Mouse (Mus musculus) forebrain, embryonic 16.5 days (tissue): ENCODE results near the gene Dcdc2a. TPM values are rescaled to one million over a fixed set of nuclear protein-coding genes. Genes with fewer than 3 reads are reported as not detected.

ENCODE experiments used
- ATAC-seq: fragments of 200-750 bp; cut with Nextera tagmentation; 2 replicates; pipeline ENCODE4 v1.8.0; 2017; ENCODE audit warnings: mild to moderate bottlenecking, moderate library complexity
- H3K27ac ChIP-seq: fragments of 300-500 bp; sonication (generic); 2 replicates; pipeline ENCODE4 v1.5.1; 2014; ENCODE audit warnings: low read length, control low read depth
- H3K27me3 ChIP-seq: fragments of 300-500 bp; sonication (generic); replicated peaks from 2 replicates; pipeline ENCODE4 v1.6.1; 2014; ENCODE audit warnings: low read length; ENCODE audit not compliant: control insufficient read depth, insufficient read depth
- H3K36me3 ChIP-seq: fragments of 300-500 bp; sonication (generic); 2 replicates; pipeline ENCODE4 v1.6.1; 2014; ENCODE audit not compliant: control insufficient read depth, insufficient read depth
- H3K4me1 ChIP-seq: fragments of 300-500 bp; sonication (generic); replicated peaks from 2 replicates; pipeline ENCODE4 v1.6.1; 2014; ENCODE audit warnings: low read length; ENCODE audit not compliant: control insufficient read depth, insufficient read depth
- H3K4me2 ChIP-seq: fragments of 300-500 bp; sonication (generic); 2 replicates; pipeline ENCODE4 v1.6.1; 2014; ENCODE audit warnings: mild to moderate bottlenecking, low read length, control low read depth
- H3K4me3 ChIP-seq: fragments of 300-500 bp; sonication (generic); replicated peaks from 2 replicates; pipeline ENCODE4 v1.5.1; 2014; ENCODE audit warnings: mild to moderate bottlenecking, low read length, control low read depth
- H3K9ac ChIP-seq: fragments of 300-500 bp; sonication (generic); replicated peaks from 2 replicates; pipeline ENCODE4 v1.6.1; 2014; ENCODE audit warnings: low read depth, low read length, control low read depth
- H3K9me3 ChIP-seq: fragments of 300-500 bp; sonication (generic); 2 replicates; pipeline ENCODE4 v1.6.1; 2016; ENCODE audit warnings: low read length; ENCODE audit not compliant: control insufficient read depth
- WGBS: fragments of 180-500 bp; shearing (Covaris S2); extraction: QIAGEN DNeasy Blood & Tissue Kit; methylation state at CpG from one replicate; pipeline ENCODE4 v1.1.7; 2014; 5-methylcytosine and 5-hydroxymethylcytosine counted together
- polyA plus RNA-seq: library from polyadenylated mRNA; unstranded; fragments of >200 nt; fragmentation: Nextera tagmentation; extraction: Ambion mirVana; gene quantifications from 2 replicates; pipeline ENCODE4 v1.2.1, GENCODE M21; 2015

Gene Dcdc2a
- 1.4 and 1.9 TPM in 2 replicates for polyA plus RNA-seq

DNA sequence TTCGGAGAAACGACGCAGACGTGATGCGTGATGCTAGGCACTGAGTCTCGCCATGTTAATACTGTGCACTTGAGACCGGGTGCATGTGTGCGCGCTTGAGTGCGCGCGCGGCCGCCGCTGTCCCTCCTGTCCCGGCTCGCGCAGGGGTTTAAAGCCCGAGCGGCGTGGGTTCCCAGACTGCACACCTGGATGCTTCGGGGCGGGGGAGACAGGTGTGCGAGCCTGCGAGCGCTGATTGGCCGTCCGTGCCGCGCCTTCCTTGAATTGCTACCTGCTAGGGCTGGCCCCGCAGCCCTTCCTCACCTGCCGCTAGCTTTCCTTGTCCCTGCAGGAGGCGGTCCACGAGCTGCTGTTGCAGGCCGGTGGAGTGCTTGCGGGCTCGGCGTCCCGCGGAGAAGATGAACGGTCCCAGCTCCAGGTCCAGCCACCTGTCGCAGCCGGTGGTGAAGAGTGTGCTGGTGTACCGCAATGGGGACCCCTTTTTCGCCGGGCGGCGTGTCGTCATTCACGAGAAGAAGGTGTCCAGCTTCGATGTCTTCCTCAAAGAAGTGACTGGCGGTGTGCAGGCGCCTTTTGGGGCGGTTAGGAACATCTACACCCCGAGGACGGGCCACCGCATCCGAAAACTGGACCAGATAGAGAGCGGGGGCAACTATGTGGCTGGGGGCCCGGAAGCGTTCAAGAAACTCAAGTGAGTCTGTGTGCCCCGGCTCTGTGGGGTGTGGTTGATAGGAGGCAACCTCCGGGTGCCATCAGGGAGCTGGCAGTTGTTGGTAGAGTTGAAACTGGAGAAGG, at the start of gene Dcdc2a:
Gene Dcdc2a, plus strand, starts transcription at position 132 of the 795 bp plus-strand sequence.
- Histone ChIP-seq H3K9me3 (no peaks in the 10 kb centered on the region), H3K27me3 (peaks cover 13% of the 10 kb centered on the region), H3K4me2 (peak within 1 kb of the TSS; percentile 97), H3K4me3 (peak within 1 kb of the TSS; percentile 59), H3K36me3 (no peaks in the 10 kb centered on the region), H3K4me1 (peaks cover 16% of the 10 kb centered on the region), H3K9ac (peak within 1 kb of the TSS; percentile 50), H3K27ac (no peak within 1 kb of the TSS)
- 4% methylated on average over 63 of the region's 63 CpGs for WGBS
- ATAC-seq, result peak; percentile 69

DNA sequence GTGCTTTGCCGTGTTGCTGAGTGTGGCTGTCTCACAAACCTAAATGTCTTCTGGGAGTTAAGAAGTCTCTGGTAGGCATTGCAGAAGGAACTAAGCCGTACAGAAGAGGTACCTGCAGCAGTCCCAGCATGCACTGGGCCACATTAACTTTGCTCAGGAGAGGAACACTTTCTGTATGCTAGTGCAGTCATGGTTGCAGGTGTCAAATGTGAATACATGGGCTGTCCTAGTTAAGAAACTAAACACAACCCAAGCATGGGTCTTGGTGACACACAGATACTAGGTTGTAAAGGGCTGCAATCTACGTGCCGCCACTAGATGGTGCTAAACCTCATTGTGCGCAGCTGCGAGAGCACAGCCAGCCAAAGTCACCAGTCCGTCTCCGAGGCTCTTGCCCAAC, 48.7 kb upstream of the Dcdc2a start:
- peak; percentile 26; the same call in 1 of the 2 replicates for ATAC-seq
- H3K27me3 ChIP-seq, result no peaks in the 10 kb centered on the region
- no peaks in the 10 kb centered on the region for H3K4me1 ChIP-seq
- H3K4me2 ChIP-seq, result no peak overlapping the region
- H3K36me3 ChIP-seq, result peaks cover 14% of the 10 kb centered on the region
- H3K9me3 ChIP-seq, result no peaks in the 10 kb centered on the region
- no peak overlapping the region for H3K4me3 ChIP-seq
- H3K9ac ChIP-seq, result no peak overlapping the region
- 94% methylated on average over 6 of the region's 8 CpGs for WGBS
- H3K27ac ChIP-seq, result no peak overlapping the region

DNA sequence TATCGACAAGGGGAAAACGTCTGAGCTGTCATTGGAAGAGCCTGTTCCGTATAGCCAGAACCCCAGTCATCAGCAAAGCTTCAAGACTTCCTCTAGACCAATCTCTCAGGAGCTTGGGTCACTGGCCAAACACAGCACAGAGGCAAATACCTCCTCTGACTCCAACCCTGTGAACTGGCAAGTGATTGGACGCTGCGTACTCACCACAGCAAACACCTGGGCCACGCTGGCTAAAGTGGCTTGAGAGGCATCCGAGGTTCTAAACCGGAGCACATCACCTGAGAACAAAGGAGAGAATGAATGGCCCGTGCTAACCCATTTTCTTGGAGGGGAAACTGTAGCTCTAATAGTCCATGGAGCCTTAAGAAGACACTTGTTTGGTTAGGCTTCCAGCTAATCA, 37.5 kb upstream of the Dcdc2a start:
- WGBS, result 88% methylated on average over 9 of the region's 9 CpGs
- Histone ChIP-seq H3K4me2 (no peak overlapping the region), H3K4me3 (no peak overlapping the region), H3K27ac (no peak overlapping the region), H3K27me3 (no peaks in the 10 kb centered on the region), H3K36me3 (no peaks in the 10 kb centered on the region), H3K9me3 (no peaks in the 10 kb centered on the region), H3K9ac (no peak overlapping the region), H3K4me1 (peaks cover 18% of the 10 kb centered on the region)
- no peak for ATAC-seq

DNA sequence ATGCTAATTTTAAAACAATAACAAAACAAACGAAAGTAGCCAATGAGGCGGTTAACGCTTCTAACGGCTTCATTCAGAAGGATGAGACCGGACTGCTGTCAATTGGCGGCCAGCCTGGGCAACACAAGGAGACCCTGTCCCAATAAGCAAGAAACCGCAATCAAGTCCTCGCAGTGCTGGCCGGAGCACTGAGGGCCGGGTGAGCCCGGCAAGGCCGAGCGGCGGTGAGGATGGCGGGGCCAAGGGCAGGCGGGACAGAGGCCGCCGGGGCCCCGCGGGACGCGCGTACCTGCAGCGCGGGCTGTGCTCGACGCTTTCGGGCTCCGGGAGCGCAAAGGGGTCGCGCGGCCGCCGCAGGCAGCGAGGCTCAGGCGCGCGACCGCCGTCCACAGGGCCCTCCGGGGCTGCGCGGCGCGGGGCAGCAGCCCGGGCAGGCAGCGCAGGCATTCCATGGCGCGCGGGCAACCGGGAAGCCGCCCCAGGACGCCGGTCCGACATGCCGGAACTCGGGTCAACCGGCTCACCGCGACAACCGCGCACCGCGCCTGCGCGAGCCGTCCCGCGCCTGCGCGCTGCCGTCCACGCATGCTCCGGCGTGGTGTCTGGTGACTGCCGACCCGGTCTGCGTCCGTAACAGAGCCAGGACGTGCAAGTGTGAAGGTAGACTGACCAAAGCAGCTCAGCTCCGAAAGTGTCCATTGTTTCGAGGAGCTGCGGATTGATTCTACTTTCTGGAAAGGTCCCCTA, 35.8 kb upstream of the Dcdc2a start, which contains the start of gene Mrs2:
Gene Mrs2, minus strand, starts transcription at position 587 of the 747 bp plus-strand sequence.
- peaks cover 18% of the 10 kb centered on the region for H3K4me1 ChIP-seq
- no peaks in the 10 kb centered on the region for H3K27me3 ChIP-seq
- under 1% methylated on average over 78 of the region's 84 CpGs for WGBS
- peak within 1 kb of the TSS; percentile 46; the same call in 1 of the 2 replicates for H3K27ac ChIP-seq
- no peaks in the 10 kb centered on the region for H3K36me3 ChIP-seq
- no peaks in the 10 kb centered on the region for H3K9me3 ChIP-seq
- peak within 1 kb of the TSS; percentile 66 for H3K4me2 ChIP-seq
- peak within 1 kb of the TSS; percentile 88 for H3K9ac ChIP-seq
- H3K4me3 ChIP-seq, result peak within 1 kb of the TSS; percentile 84
- peak; percentile 96 for ATAC-seq

DNA sequence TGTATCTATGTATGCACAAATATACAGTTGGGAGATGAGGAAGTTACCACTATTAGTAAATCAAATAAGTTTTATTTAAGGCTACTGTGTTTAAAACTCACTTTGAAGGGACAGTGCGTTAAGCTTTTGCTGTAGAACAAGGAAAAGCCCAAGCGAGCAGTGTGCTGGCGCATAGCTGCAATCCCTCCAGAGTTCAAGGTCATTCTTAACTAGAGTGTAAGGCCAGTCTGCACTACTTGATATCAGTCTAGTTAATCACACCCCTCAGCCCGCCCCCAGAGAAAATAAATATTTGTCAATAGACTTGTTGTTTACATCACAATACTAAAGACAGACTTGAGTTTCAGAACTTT, 35.3 kb upstream of the Dcdc2a start:
- H3K36me3 ChIP-seq, result no peaks in the 10 kb centered on the region
- H3K9ac ChIP-seq, result peak overlapping the region; percentile 88
- H3K4me1 ChIP-seq, result peaks cover 18% of the 10 kb centered on the region
- peak; percentile 26 for ATAC-seq
- H3K4me3 ChIP-seq, result peak overlapping the region; percentile 84
- no peaks in the 10 kb centered on the region for H3K9me3 ChIP-seq
- 55% methylated on average over 4 of the region's 4 CpGs for WGBS
- H3K27me3 ChIP-seq, result no peaks in the 10 kb centered on the region
- H3K4me2 ChIP-seq, result peak overlapping the region; percentile 66
- H3K27ac ChIP-seq, result peak overlapping the region; percentile 35; the same call in 1 of the 2 replicates

DNA sequence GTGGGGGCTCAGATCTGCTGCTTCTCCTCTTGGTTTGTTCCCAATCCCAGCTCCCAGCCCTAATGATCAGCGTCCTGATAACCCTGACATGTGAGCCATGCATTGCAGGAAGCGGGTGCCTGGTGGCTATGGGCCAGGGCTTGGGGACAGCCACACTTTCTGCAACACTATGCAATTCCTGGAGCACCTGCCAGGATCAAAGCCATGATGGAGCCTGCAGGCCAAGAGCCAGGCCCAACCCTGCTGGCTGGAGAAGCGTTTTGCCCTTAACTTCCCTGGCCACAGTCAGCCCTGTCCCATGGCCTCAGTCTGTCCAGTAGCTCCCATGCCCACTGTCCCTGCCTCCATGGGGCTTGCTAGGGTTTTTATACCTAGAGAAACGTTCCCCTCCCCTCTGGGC, 33.4 kb upstream of the Dcdc2a start:
- ATAC-seq, result no peak
- H3K36me3 ChIP-seq, result no peaks in the 10 kb centered on the region
- H3K4me3 ChIP-seq, result no peak overlapping the region
- no peak overlapping the region for H3K27ac ChIP-seq
- H3K9ac ChIP-seq, result no peak overlapping the region
- H3K9me3 ChIP-seq, result no peaks in the 10 kb centered on the region
- WGBS, result 73% methylated on average over 4 of the region's 4 CpGs
- no peak overlapping the region for H3K4me2 ChIP-seq
- no peaks in the 10 kb centered on the region for H3K27me3 ChIP-seq
- peaks cover 18% of the 10 kb centered on the region for H3K4me1 ChIP-seq

DNA sequence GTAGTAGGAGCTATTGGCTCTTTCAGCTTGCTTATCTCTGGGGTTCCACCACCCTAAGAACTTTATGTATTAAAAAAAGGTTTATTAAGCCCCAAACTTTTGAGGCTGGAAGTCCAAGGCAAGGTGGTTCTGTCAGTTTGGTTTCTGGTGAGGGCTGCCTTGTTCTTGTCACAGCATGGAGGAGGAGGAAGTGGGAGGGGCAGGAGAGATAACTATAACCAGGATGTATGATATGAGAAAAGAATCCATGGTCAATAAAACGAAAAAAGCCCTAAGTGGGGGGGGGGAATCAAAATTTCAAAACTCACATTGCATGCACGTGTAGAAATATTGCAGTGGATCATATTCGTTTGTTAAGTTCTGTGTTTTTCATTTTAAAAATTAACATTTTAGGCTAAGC, 32.7 kb upstream of the Dcdc2a start:
- Histone ChIP-seq H3K36me3 (no peaks in the 10 kb centered on the region), H3K4me1 (peaks cover 17% of the 10 kb centered on the region), H3K27me3 (no peaks in the 10 kb centered on the region), H3K9me3 (no peaks in the 10 kb centered on the region), H3K27ac (no peak overlapping the region), H3K9ac (no peak overlapping the region), H3K4me3 (no peak overlapping the region), H3K4me2 (no peak overlapping the region)
- ATAC-seq, result no peak
- 85% methylated on average over 3 of the region's 3 CpGs for WGBS

DNA sequence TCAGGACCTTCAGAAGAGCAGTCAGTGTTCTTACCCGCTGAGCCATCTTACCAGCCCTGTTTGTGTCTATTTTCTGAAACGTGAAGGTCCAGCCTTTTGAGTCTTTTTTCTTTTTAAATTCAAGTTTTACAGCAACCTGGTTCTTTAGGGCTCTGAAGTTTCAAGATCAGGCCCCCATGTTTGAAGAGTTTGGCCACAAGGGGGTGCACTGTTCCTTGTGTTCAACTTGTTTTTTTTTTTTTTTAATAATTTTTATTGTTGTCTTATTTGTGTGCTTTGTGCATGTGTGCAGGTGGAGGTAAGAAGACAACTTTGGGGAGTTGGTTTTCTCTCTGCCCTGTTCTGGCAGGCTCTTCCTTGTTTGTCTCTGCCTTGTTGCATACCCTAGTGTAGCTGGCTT, 31.1 kb upstream of the Dcdc2a start:
- H3K27ac ChIP-seq, result no peak overlapping the region
- peaks cover 4% of the 10 kb centered on the region for H3K4me1 ChIP-seq
- ATAC-seq, result no peak
- H3K36me3 ChIP-seq, result no peaks in the 10 kb centered on the region
- H3K4me2 ChIP-seq, result no peak overlapping the region
- H3K4me3 ChIP-seq, result no peak overlapping the region
- WGBS, result 30% methylated on average over 2 of the region's 2 CpGs
- no peak overlapping the region for H3K9ac ChIP-seq
- H3K9me3 ChIP-seq, result no peaks in the 10 kb centered on the region
- H3K27me3 ChIP-seq, result no peaks in the 10 kb centered on the region

DNA sequence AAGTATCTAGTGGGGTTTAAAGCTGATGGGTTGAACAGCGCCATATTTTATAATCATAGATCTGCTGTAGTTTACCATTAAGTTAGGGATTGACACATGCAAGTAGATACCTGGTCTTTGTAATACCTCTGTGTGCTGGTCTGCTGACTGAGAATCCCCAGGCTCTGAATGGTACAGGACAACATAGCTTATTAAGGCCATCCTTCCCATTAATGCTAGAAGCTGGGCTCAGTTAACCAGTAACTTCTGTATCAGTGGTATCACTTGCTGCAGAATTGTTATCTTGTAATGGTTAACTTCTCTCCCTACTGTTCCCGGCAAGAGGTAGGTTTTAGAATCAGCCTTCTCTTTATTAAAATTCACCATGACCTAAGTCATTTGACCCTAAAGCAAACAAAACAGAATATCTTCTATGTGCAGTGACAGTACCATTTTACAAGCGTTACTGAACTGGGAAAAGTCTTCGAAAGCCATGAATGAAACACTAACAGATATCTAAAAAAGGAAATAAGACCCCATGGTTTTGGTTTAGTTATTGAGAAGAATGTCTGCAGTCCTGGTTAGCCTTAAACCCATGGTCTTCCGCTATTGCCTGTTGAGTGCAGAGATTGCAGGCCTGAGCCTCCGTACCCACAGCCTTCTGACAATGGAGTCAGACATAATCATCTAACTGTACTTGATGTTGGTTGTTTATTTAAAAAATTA, 29.2 kb upstream of the Dcdc2a start:
- WGBS, result 95% methylated on average over 6 of the region's 6 CpGs

More for the DNA sequence above, 29.2 kb upstream of the Dcdc2a start:
- no peaks in the 10 kb centered on the region for H3K9me3 ChIP-seq
- ATAC-seq, result no peak
- H3K4me3 ChIP-seq, result no peak overlapping the region
- H3K4me1 ChIP-seq, result no peaks in the 10 kb centered on the region
- H3K27ac ChIP-seq, result no peak overlapping the region
- no peak overlapping the region for H3K9ac ChIP-seq
- H3K27me3 ChIP-seq, result no peaks in the 10 kb centered on the region
- H3K4me2 ChIP-seq, result no peak overlapping the region
- no peaks in the 10 kb centered on the region for H3K36me3 ChIP-seq
